Comparison of ENCODE assay signal across 12 mouse cellular contexts in the genomic region with DNA sequence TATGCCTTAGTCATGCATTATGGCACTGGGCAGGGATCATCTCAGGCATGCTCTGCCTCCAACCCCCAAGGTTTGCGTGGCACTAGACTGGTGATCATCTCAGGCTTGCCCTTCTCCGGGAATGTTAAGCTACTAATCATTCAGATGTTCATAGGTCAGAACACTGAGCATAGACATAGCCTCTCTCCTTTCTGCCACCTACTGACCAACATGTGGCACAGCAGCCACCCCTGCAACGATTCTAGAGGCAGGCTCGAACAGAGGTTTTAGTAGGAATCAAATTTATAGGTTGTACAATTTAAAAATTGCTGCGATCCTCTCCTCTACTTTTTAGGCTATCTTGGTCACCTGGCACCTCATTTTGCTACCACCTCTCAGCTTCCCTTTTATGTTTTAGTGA.
DNase-seq lines count a peak whose midpoint lies in the region; ATAC-seq and TF ChIP-seq lines count a peak whose summit lies in the region.
"Had no signal": no experiment of that assay in that cellular context is flagged by ENCODE, and none has a peak within 500 bp of the region (broad histone marks: within the 10 kb centered on the region; RNA-seq: fewer than 3 reads in every experiment).

No protein-coding gene starts in this region.

- H3K9me3 ChIP-seq in liver, embryonic 11.5 days (ENCODE audit: control insufficient read depth, low read length): no peaks in the 10 kb centered on the region

- WGBS in heart, adult 2 months: 60% methylated on average over 5 of the region's 5 CpGs
- WGBS in liver, adult 2 months: 66% methylated on average over 5 of the region's 5 CpGs
- 65% methylated on average over 5 of the region's 5 CpGs for WGBS in liver, embryonic 11.5 days

- DNase-seq in heart, adult 2 months: peak in 1 of 2 experiments; percentile 35
- no peak for DNase-seq in heart, adult 11 months
- DNase-seq in liver, adult 2 months (ENCODE audit: extremely low read depth, low read depth, low spot score): peak; percentile 5
- no peak for DNase-seq in liver, embryonic 11.5 days (ENCODE audit: low spot score)
- DNase-seq in R1 (ENCODE audit: low read depth, low spot score): peak; percentile 35
- DNase-seq in heart, postnatal 4 days: peak; percentile 35
- no peak for DNase-seq in urinary bladder, adult 18-20 months (ENCODE audit: low spot score in 2 of 2)
- DNase-seq: layer of hippocampus, adult 9-11 months; right cerebral cortex, postnatal 4 days; thymus, postnatal 36 days had no signal

- peak; percentile 78 for TF ChIP-seq CTCF in heart, adult 2 months (IDR thresholded peaks at IDR 0.05)
- TF ChIP-seq CTCF in liver, adult 2 months (IDR thresholded peaks at IDR 0.05; ENCODE audit: low read depth, low read length): peak; percentile 37; the same call in 1 of the 2 replicates

- H3K27me3 ChIP-seq in heart, adult 2 months (ENCODE audit: control insufficient read depth, insufficient read depth, low read length): no peaks in the 10 kb centered on the region
- H3K27me3 ChIP-seq in liver, adult 2 months (ENCODE audit: control insufficient read depth, insufficient read depth, low read length): no peaks in the 10 kb centered on the region
- no peaks in the 10 kb centered on the region for H3K27me3 ChIP-seq in liver, embryonic 11.5 days (replicated peaks; ENCODE audit: control insufficient read depth, insufficient read depth, low read length)

- no peak overlapping the region for H3K4me2 ChIP-seq in liver, embryonic 11.5 days

- no peaks in the 10 kb centered on the region for H3K36me3 ChIP-seq in heart, adult 2 months (ENCODE audit: control insufficient read depth, insufficient read depth, low read length)
- H3K36me3 ChIP-seq in liver, adult 2 months (ENCODE audit: control insufficient read depth, insufficient read depth, low read length): no peaks in the 10 kb centered on the region
- no peaks in the 10 kb centered on the region for H3K36me3 ChIP-seq in liver, embryonic 11.5 days (ENCODE audit: control insufficient read depth, insufficient read depth, low read length)
- H3K36me3 ChIP-seq: G1E had no signal

- H3K79me2 ChIP-seq in heart, adult 2 months (replicated peaks; ENCODE audit: control insufficient read depth, insufficient read depth, low read length): no peaks in the 10 kb centered on the region
- H3K79me2 ChIP-seq in liver, adult 2 months (ENCODE audit: control insufficient read depth, insufficient read depth, low read length): no peaks in the 10 kb centered on the region

- TF ChIP-seq EP300 in heart, adult 2 months (IDR thresholded peaks at IDR 0.05; ENCODE audit: insufficient read depth, low read depth, low read length): no peak

- no peak overlapping the region for H3K9ac ChIP-seq in heart, adult 2 months (ENCODE audit: low read depth, low read length)
- no peak overlapping the region for H3K9ac ChIP-seq in liver, adult 2 months (ENCODE audit: low read depth, low read length)
- no peak overlapping the region for H3K9ac ChIP-seq in liver, embryonic 11.5 days (ENCODE audit: low read depth, low read length)

- intact Hi-C loops in heart, adult 2 months (cut with DNase I): loop anchor here (1.0 to 10.0 kb wide), 3 partner anchors 88 to 344 kb away; no protein-coding TSS in a partner anchor

- ATAC-seq in liver, embryonic 11.5 days (replicated peaks; ENCODE audit: low FRiP score): no peak
- no peak for ATAC-seq in activated CD4-positive, CD25-positive, alpha-beta regulatory T cell, adult 4 months

- no peak overlapping the region for H3K27ac ChIP-seq in heart, adult 2 months
- H3K27ac ChIP-seq in liver, adult 2 months (replicated peaks; ENCODE audit: insufficient read depth, low read depth, low read length): no peak overlapping the region
- H3K27ac ChIP-seq in liver, embryonic 11.5 days (ENCODE audit: low read depth, low read length): no peak overlapping the region

- no peak for TF ChIP-seq POLR2A in heart, adult 2 months (IDR thresholded peaks at IDR 0.05; ENCODE audit: insufficient read depth, low read depth, low read length)
- no peak for TF ChIP-seq POLR2A in liver, adult 2 months (IDR thresholded peaks at IDR 0.05; ENCODE audit: extremely low read depth, insufficient read depth, low read length)

- H3K4me1 ChIP-seq in heart, adult 2 months (ENCODE audit: control insufficient read depth, insufficient read depth, low read length): no peaks in the 10 kb centered on the region
- H3K4me1 ChIP-seq in liver, adult 2 months (ENCODE audit: control insufficient read depth, insufficient read depth, low read length): no peaks in the 10 kb centered on the region
- H3K4me1 ChIP-seq in liver, embryonic 11.5 days (replicated peaks; ENCODE audit: control insufficient read depth, insufficient read depth, low read length): no peaks in the 10 kb centered on the region

- H3K4me3 ChIP-seq in heart, adult 2 months: no peak overlapping the region
- H3K4me3 ChIP-seq in liver, adult 2 months (ENCODE audit: insufficient read depth, low read depth, low read length): no peak overlapping the region
- no peak overlapping the region for H3K4me3 ChIP-seq in liver, embryonic 11.5 days (ENCODE audit: low read depth, low read length)

Comparison
In these comparisons a context has a peak if more than half of its experiments do, and no peak if none do; other contexts are left out.
1. DNase-seq: peak in liver, adult 2 months (single experiment), R1 (single experiment) and heart, postnatal 4 days (single experiment); none in heart, adult 11 months (single experiment), liver, embryonic 11.5 days (single experiment) and urinary bladder, adult 18-20 months (0 of 2).